Mouse (Mus musculus) olfactory bulb, adult 2 months (tissue): ENCODE measurements around the gene Ywhag.

Source experiments
- CTCF ChIP-seq: fragments of 200-500 bp; IDR thresholded peaks from 2 replicates; pipeline ENCODE4 v1.5.1; 2012; ENCODE audit warnings: low read depth, mild to moderate bottlenecking, low read length, moderate library complexity; ENCODE audit not compliant: insufficient read depth
- POLR2A ChIP-seq: fragments of 200-500 bp; IDR thresholded peaks from 2 replicates; pipeline ENCODE4 v1.6.1; 2012; ENCODE audit warnings: mild to moderate bottlenecking, low read depth, low read length, moderate library complexity; ENCODE audit not compliant: insufficient read depth

- TF ChIP-seq POLR2A (no peak), CTCF (no peak)
These were observed 31.4 kb downstream of the Ywhag start for GRCm38 (mm10) chr5:135903058-135903457.
